Mouse (Mus musculus) adrenal gland, postnatal 14 days (tissue): ENCODE measurements at regions not wholly inside any gene's neighbourhood (a gene's known extent, or its start where the extent isn't known, plus 50 kb on each side); places are given as distances from the start of the nearest gene placed in this dataset.
"Not testable (repeated sequence)": the region's sequence is repeated elsewhere in the genome, so short reads cannot be mapped to it uniquely, and the experiment has no call there.

ENCODE experiments used
- DNase-seq: peaks from one replicate; pipeline ENCODE4 v3.0.0; 2021; ENCODE audit warnings: mixed read lengths
- microRNA-seq, 2 experiments: library from miRNA; unstranded; fragments of <30 nt; microRNA quantifications; one replicate each; pipeline ENCODE4 v1.2.0; 2021

GRCm38 (mm10) chr9:104398484-104398883, 60.9 kb upstream of the Acpp start:
- not testable (repeated sequence) for DNase-seq

- no peak for DNase-seq
These were observed 50.3 kb upstream of the Acpp start for GRCm38 (mm10) chr9:104387805-104388204.

Small RNAs in the stretch of these regions (microRNA-seq; reads per million reads assigned to microRNA genes)
- 0 reads per million in 2 experiments for gene Mir2136
